Mouse (Mus musculus): ENCODE data around the gene Fbf1. TPM values are rescaled to one million over a fixed set of nuclear protein-coding genes. Genes with fewer than 3 reads are reported as not detected.

Fbf1 gene
- total RNA-seq (2021): 28.1 and 31.0 TPM in 2 replicates
- long read RNA-seq, experiment 1, full-length matches to known transcripts: 2 of 17 reads
- long read RNA-seq, experiment 1, partial matches to known transcripts: 10 of 17 reads
- long read RNA-seq, experiment 1, other reads (novel, unspliced or antisense): 5 of 17 reads
- long read RNA-seq, experiment 2, partial matches to known transcripts: 3 of 12 reads
- long read RNA-seq, experiment 2, other reads (novel, unspliced or antisense): 9 of 12 reads

DNA sequence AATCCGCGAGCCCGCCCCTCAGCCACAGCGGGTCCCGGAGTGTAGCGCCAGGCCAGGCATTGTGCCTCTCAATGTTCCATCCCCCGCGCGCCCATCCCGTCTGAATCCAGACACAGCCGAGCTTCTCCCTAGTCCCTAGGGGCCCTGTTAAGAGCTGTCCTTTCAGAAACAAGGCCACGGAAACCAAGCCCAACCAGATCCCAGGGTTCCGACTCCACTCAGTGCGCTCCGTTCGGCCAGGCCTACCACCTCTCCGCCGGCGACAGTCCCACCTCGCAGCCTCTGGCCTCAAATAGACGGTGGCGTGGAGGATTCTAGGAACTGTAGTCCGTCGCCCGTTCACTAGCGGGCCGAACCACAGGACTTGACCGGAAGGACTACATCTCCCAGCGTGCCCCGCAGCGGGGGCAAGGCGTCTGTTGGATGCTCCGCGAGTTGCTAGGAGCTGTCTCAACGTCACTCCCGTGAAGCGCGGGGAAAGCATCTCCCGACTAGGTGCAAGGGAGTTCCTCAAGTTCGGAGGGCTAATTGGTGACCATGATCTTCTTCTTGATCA, at the start of gene Fbf1:
Fbf1 (minus strand) TSS at position 283 of the 556 bp plus-strand sequence.
- DNase-seq: peak; percentile 97

DNA sequence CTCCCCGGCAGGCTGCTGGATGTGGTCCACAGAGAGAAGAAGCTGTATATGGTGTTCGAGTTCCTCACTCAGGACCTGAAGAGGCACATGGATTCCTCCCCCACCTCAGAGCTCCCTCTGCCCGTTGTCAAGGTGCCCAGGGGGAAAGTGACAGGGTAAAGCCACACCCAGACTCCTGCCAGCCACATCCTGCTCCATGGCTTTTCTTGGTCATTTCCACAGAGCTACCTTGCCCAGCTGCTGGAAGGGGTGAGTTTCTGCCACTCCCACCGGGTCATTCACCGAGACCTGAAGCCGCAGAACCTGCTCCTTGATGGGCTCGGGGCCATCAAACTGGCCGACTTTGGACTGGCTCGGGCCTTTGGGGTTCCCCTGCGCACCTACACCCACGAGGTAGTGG, 48.6 kb upstream of the Fbf1 start:
- DNase-seq: no peak

DNA sequence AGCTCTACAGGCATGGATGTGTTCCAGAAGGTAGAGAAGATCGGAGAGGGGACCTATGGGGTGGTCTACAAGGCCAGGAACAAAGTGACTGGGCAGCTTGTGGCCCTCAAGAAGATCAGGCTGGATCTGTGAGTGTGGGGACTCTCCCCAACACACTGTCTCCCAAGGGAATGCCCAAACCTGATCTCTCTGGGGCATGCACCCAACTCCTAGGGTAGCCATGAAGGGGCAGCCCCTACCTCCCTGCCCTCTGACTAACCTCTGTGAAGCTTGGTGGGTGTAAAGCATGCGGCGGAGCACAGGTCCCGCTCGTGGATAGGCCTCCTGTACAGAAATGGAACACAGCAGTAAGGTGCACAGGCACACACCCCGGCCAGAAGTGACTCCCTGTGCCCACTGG, 48.0 kb upstream of the Fbf1 start:
- no peak for DNase-seq

DNA sequence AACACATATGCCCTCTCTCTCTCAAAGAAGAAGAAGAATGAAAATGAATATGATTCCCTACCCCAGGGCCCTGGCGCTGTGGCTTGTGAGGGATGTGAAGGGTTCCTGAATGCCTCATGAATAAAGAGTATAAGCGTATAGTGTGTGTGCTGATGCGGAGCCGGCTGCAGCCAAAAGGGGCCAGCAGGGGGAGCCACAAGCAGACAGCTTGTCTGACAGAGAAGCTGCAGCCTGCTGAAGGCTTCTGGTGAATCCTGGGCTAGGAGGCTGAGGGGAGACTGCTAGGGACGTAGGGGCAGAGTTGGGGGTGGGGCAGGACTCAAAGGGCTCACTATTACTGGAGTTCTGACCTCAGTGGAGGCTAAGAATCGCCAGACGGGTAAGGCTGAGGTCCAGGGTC, 47.2 kb upstream of the Fbf1 start:
- DNase-seq: peak; percentile 61

DNA sequence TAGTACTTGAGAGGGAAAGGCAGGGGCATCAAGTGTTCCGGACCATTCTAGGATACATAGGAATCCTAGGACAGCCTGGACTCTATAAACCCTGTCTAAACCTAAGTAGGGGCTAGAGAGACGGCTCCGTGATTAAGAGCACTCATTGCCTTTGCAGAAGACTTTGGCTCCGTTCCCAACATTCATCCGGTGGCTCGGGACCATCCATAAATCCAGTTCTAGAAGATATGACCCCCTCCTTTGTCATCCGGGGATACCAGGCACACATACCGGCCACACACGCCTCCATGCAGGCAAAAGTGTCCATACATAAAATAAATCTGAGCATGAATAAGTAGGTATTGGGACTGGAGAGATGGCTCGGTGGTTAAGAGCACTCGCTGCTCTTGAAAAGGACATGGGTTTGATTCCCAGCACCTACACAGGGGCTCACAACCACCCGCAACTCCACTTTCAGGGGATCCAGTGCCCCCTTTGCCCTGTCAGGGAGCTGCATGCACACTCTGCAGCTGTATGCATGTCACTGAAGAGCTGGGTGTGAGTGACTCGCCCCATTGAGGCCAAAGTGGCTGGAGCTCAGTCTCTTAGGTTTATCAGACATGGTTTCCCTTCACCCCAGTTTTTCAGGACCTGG, 46.0 kb upstream of the Fbf1 start:
- no peak for DNase-seq

DNA sequence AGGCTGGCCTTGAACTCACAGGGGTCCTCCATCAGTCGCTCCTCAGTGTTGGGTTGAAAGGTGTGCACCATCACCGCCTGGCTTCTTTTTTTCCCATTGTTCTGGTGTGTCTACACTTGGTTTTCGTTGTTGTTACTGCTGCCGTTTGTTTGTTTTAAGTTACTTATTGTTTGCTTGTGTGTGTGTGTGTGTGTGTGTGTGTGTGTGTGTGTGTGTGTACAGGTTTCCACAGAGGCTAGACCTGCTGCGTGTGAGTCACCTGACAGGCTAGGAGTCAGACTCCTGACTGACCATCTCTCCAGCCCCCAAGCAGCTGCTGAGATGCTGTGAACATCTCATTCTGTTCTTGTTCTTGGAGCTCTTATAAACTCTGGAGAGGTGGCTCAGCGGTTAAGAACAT, 44.9 kb upstream of the Fbf1 start:
- DNase-seq: no peak

DNA sequence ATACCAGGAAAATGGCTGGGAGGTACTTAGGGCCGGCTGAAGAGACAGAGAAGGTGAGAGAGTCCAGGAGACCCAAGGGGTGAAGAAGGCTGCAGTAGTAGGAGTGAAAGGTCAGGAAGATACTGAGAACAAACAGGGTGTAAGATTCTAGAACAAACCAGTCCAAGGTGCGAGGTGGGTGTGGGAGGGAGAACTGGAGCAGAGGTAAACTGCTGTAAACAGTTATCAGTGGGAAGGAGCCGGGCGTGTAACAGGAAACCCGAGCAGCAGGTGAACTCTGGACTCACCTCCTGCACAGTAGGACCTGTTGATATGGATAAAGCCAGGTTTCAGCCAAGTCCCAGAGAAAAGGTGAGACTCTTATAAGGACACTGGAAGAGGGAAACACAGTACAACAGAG, 42.7 kb upstream of the Fbf1 start:
- DNase-seq: no peak

DNA sequence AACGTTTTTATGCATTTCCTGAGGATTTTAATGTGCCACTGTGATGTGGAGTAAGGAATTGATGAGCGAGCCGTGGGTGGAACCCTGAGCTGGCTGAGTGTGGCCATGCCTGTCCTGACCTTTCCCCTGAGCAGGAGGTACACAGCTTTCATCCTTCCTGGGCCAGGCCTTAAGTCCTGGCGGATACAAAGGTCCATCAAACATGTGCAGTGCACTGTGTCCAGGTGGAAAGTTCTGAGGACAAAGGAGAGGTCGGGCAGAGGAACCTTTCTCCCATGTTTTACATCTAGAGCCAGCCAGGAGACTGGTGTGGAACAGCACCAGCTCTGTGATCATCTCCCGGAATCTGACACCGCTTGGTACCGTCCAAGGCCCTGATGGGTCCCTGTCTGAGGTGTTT, 41.3 kb upstream of the Fbf1 start:
- no peak for DNase-seq

DNA sequence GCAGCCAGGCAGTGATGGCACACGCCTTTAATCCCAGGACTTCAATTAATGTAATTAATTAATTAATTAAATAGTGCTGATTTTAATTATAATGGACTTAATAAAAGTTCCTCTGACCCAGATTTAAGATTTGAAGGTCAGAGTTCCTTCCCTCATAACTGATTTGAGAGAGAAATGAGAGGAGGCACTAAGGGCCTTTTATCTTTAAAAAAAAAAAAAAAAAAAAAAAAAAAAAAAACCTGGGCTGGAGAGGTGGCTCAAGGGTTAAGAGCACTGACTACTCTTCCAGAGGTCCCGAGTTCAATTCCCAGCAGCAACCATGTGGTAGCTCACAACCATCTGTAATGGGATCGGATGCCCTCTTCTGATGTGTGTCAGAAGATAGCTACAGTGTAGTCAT, 40.7 kb upstream of the Fbf1 start:
- DNase-seq: no peak

DNA sequence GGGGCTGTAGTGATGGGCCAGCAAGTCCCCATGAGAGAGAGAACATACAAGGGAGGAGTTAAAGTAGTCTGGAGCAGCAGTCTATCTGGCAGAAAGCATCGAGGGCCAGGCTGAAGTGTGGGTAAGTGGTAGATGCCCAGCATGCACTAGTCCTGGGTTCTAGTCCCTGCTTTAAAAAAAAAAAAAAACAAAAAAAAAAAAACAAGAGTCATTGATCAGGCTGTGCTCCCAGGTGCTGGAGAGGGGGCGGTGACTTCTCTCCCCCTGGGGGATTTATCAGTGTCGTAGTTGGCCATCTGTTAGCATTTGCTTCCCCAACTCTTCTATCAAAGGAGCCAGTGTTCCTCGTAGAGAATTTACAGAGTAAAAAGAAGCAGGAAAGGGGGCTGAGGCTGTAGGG, 38.7 kb upstream of the Fbf1 start:
- DNase-seq: no peak

DNA sequence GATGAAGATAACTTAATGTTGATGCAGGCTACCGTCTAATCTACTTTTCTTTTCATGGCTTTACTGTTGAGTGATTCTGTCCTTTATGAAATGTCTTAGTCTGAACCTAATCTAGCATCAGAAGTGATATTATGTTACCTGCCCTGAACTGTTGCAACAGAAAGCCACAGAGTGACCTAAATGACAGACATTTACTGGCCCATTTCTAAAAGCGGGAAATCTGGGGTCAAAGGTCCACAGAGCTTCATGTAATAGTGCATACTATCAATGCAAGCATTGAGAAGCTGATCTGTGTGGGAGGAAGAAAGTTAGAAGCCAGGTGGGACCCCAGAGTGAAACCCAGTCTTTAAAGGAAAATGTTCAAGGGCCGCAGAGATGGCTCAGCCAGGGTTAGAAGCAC, 35.2 kb upstream of the Fbf1 start:
- DNase-seq: no peak

DNA sequence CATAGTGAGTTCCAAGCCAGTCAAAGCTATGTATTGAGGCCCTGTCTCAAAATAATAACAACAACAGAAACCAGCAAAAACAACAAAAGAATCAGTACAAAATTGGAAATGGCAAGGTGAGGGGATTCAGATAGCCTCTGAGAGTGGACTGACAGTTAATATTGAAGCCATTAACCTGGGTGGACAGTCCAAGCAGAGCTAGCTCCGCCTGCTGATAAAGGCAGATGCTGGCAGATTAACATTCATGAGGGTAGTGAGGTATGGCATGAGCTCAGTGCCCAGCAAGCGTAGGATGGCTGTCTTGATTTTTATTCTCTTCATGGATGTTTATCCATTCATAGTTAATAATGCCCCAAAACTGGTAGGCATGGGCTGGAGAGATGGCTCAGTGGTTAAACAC, 33.2 kb upstream of the Fbf1 start:
- DNase-seq: no peak

DNA sequence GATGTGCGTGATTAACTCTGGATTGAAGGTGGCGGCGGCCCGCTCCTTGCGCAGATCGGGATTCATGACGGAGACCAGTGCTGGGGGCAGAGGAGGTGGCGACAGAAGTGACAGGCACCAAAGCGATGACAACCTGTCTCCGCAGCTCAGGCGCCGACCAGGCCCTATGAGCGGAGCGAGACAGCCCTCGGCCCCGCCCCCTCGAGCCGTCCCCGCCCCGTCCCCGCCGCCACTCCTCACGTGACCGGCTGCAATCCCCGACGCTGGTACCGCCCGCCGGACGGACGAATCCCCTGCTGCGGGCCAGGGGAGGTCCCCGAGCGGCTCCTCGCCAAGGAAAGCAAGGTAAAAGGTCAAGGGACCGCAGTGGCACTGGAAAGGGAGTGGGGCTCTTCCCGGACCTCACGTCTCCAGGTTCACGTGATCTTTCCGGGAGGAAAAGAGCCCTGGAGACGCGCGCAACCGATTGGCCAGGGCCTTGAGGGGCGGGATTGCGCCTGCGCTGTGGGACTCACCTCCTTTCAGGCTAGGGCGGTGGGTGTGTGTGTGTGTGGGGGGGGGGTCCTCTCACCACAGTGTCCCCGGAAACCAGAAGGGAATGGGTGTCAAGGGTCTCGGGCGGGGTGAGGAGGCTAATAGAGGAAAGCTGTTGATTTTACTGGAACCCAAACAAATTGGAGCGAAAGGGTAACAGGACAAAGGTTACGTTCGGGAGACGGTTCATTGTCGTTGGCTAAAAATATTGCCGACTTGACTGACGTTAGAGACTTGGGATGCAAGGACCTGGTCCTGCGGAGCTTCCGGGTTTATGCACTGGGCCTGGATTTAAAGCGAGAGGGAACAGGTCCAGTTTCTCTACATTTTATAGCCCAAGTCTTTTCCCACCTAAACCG, 30.9 kb upstream of the Fbf1 start, which contains the start of the genes Ten1 and Acox1:
Ten1 (plus strand) TSS at position 217 of the 893 bp plus-strand sequence.
Acox1 (minus strand) TSS at position 407 of the 893 bp plus-strand sequence.
- DNase-seq: peak; percentile 99

DNA sequence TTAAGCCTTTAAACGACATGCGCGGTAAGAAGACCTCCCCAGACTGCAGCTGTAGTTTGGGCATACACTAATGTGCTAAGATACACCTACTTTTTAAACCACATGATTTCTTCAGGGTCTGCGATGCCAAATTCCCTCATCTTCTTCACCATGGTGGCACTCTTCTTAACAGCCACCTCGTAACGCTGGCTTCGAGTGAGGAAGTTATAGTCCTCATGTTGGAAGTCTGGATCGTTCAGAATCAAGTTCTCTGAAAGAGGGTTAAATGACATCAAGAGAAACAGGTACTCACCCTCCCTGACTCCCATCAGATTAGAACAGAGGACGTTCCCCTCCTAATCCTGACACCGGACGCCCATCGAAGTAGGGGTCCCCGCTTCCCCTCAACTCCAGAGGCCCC, 30.2 kb upstream of the Fbf1 start:
- DNase-seq: no peak

DNA sequence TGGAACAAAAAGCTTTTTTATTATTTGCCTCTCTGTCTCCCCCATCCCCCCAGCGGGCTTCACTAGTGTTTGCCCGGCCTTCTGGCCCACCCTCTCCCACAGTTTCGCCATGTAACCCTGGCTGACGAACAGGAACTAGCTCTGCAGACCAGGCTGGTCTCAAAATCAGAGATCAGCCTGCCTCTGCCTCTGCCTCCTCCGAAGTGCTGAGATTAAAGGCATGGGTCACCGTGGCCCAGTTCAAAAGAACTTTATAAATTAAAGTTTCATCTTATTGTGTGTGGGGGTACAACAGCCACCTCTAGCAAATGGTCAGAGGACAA, 29.6 kb upstream of the Fbf1 start:
- no peak for DNase-seq

DNA sequence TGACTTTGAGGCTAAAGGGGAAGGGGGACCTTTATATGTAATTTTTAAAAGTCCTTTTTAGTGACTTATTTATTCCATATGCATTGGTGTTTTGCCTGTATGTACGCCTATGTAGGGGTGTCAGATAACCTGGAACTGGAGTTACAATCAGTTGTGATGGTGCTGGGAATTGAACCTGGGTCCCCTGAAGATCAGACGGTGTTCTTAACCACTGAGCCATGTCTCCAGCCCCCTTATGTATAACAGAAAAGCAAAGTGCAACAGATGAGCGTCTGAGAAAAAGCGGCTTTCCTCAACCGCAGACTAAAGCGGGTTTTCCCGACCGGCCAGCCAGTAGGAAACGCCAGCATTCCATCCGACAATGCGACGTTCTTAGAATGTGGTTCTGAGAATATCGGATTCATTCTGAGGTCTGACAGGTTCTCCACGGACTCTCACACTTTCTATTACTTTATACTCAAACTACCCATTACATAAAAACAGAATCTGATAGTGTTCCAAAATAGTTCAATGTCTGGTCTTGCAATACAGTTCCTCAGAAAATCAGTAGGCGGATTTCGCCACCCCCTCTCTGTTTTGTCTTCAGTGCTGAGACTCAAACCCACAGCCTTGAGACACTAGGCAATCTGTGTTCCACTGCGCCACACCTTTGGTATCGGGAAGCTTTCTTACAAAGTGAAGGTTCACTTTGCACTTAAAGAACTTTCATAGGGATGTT, 29.1 kb upstream of the Fbf1 start:
- DNase-seq: no peak

DNA sequence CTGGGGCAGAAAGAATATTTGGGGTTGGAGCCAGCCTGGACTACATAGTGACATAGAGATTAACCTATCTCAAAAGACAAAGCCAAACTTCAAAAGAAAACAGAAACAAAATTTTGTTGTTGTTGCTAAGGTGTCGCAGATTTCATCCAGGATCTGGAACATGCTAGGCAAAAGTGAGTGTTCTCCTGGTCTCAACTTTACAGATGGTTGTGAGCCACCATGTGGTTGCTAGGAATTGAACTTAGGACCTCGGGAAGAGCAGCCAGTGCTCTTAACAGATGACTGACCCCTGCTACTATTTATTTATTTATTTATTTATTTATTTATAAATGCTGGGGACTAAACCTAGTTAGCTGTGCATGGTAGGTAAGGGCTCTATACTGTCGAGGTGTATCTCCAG, 28.4 kb upstream of the Fbf1 start:
- no peak for DNase-seq

DNA sequence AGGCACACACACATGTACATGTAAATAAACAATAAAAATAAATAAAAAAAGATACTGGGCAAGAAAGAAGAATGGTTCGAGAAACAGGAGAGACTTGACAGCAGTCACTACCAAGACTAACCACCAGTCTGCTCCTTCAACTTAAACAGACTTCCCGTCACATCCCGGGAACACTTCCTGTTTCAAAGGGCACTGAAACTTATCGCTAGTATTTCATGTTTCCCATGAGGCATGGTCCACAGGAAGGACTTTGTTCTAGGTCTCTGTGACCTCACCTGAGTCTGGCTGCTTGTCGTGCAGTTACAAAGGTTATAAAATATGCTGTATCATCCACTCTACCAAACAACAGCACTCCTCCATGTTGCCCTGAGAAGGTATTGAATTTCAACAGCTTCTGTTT, 27.3 kb upstream of the Fbf1 start:
- DNase-seq: no peak

DNA sequence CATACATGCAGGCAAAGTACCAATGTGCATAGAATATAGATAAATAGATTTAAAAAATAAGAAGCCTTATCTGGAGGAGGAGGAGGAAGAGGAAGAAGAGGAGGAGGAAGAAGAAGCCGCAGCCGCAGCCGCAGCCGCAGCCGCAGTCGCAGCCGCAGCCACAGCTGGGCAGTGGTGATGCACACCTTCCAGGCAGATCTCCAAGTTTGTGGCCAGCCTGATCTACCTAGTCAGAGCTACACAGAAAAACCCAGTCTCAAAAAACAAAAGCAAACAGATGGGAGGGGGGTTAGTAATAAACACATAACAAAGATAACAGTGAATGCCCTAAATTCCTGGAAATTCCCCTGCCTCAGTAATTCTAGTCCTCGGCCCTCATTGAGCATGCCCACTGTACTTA, 26.7 kb upstream of the Fbf1 start:
- no peak for DNase-seq

DNA sequence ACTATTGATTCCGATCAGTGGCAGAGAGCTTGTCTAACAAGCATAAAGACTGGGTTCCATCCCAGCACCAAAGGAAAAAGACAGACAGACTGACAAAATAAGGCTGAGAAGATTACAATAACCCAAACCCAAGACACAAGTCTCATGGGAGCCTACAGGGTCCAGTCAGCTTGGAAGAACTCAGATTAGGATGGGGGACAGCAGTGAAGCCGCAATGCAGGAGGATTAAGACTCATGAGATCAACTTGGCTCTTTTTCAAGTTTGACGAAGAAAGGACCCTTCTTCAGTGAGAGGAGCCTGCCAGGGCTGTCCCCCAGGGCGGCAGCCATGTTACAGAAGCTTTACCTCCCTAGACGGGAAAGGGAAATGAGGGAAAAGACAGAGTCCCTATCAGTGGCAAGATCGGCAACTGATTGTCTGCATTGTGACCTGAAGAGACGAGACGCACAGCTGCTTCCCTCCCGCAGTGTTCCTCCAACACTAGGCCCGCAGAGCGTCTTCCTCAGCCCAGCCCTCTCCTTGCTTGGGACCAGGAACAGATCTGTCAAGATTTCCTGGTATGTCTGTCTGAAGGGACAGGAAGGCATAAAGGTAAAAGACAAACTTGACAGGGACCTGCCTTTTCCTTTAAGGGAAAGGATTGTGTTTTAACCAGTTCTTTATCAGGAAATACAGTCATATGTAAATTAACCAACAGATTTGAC, 19.4 kb upstream of the Fbf1 start:
- DNase-seq: no peak

DNA sequence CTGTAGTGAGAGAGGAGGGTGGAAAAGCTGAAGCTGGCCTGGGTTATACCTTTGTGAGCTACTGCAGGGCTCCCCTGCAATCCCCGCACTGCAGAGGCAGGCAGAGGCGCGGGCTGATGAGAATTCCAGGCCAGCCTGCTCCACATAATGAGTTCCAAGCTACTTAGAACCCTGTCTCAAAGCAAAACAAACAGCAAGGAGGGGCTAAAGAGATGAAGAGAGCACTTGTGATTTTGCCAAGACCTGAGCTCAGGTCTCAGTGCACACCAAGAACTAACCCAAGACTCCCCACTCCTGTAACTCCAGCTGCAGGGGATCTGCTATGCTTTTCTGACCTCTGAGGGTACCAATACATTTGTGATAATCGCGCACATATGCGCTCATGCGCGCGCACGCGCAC, 18.4 kb upstream of the Fbf1 start:
- no peak for DNase-seq

DNA sequence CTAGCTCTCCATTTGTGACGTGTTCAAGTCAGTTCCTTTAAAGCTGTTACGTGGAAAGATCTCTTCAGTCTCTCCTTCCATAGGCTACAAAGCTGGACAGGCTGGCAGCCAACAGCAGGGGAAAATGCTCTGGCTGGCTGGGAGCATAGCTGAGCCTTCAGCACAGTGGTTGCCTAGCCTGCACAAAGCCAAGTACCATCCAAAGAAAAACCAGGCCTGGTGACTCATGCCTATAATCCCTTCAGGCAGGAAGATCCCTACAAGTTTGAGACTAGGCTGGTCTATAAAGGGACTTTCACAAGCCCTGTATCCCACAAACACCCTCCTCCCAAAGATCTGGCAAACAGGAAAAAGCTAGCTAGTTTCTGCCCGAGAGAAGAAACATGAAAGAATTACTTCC, 17.9 kb upstream of the Fbf1 start:
- DNase-seq: no peak

Data from adrenal gland, postnatal 14 days (tissue).